Mouse (Mus musculus): ENCODE results near the gene Casd1.

GRCm38 (mm10) chr6:4555366-4555765 lies 45.3 kb upstream of the Casd1 start:
- TF ChIP-seq MAX (IDR thresholded peaks at IDR 0.05; ENCODE audit: low read depth) = no peak
- no peak for TF ChIP-seq POLR2A (IDR thresholded peaks at IDR 0.05; ENCODE audit: insufficient read length, low read depth)
- no peak for TF ChIP-seq MYOD1 (IDR thresholded peaks at IDR 0.05; ENCODE audit: control insufficient read depth in 1 of 3, insufficient read length in 2 of 3, low read depth in 2 of 3)
- TF ChIP-seq REST (IDR thresholded peaks at IDR 0.05; ENCODE audit: insufficient read depth, insufficient read length) = no peak
- TF ChIP-seq TCF12 (IDR thresholded peaks at IDR 0.05; ENCODE audit: insufficient read depth, poor library complexity, severe bottlenecking) = no peak
- no peak for TF ChIP-seq E2F4 (IDR thresholded peaks at IDR 0.05; ENCODE audit: insufficient read depth)
- TF ChIP-seq USF1 (IDR thresholded peaks at IDR 0.05; ENCODE audit: low read depth) = no peak
